12 mouse cellular contexts compared by ENCODE assay signal in genomic region chr4:115280779-115281178, GRCm38 (mm10). TPM values are rescaled to one million over a fixed set of nuclear protein-coding genes. Genes with fewer than 3 reads are reported as not detected.
DNase-seq lines count a peak whose midpoint lies in the region; ATAC-seq and TF ChIP-seq lines count a peak whose summit lies in the region.
"Not testable (repeated sequence)": the region's sequence is repeated elsewhere in the genome, so short reads cannot be mapped to it uniquely, and the experiment has no call there.
"Had no signal": no experiment of that assay in that cellular context is flagged by ENCODE, and none has a peak within 500 bp of the region (broad histone marks: within the 10 kb centered on the region; RNA-seq: fewer than 3 reads in every experiment).

No protein-coding gene starts in this region.

- not testable (repeated sequence) for H3K27ac ChIP-seq in forebrain, embryonic 11.5 days (ENCODE audit: low read depth, low read length); heart, embryonic 14.5 days (replicated peaks in 1 of 2; ENCODE audit: control insufficient read depth in 1 of 2, insufficient read depth in 1 of 2, low read depth in 2 of 2, low read length in 2 of 2); intestine, embryonic 14.5 days (ENCODE audit: low read depth); limb, embryonic 14.5 days (replicated peaks; ENCODE audit: low read depth, low read length); lung, embryonic 16.5 days (ENCODE audit: low read length); neural tube, embryonic 11.5 days (ENCODE audit: low read depth, low read length); stomach, postnatal 0 days (replicated peaks)

- TF ChIP-seq EP300 in stomach, postnatal 0 days (optimal IDR thresholded peaks at IDR 0.05): not testable (repeated sequence)

- TF ChIP-seq CTCF in stomach, postnatal 0 days (IDR thresholded peaks at IDR 0.05; ENCODE audit: low read depth): not testable (repeated sequence)

- not testable (repeated sequence) for H3K4me1 ChIP-seq in forebrain, embryonic 11.5 days (replicated peaks; ENCODE audit: control insufficient read depth, insufficient read depth, low read length); heart, embryonic 14.5 days (ENCODE audit: control insufficient read depth in 2 of 2, insufficient read depth in 2 of 2, low read length in 2 of 2); intestine, embryonic 14.5 days (replicated peaks; ENCODE audit: control insufficient read depth, insufficient read depth, low read length); limb, embryonic 14.5 days (ENCODE audit: control insufficient read depth, insufficient read depth, low read length); lung, embryonic 16.5 days (replicated peaks; ENCODE audit: control insufficient read depth, insufficient read depth, low read length); neural tube, embryonic 11.5 days (ENCODE audit: control insufficient read depth, insufficient read depth, low read length); stomach, postnatal 0 days (replicated peaks; ENCODE audit: control insufficient read depth, insufficient read depth)

- peak; percentile 53; the same call in 1 of the 2 replicates for ATAC-seq in common myeloid progenitor, adult 5-6 weeks (replicated peaks; ENCODE audit: low read depth, poor library complexity, severe bottlenecking)
- 0 out of 2 replicates have a peak, but pooled peaks have one; percentile 47 for ATAC-seq in forebrain, embryonic 11.5 days (replicated peaks; ENCODE audit: low FRiP score)
- not testable (repeated sequence) for ATAC-seq in heart, embryonic 14.5 days (ENCODE audit: insufficient number of reproducible peaks, insufficient read depth, low FRiP score, low read depth); intestine, embryonic 14.5 days (replicated peaks; ENCODE audit: low FRiP score, low TSS enrichment, low read depth); limb, embryonic 14.5 days (ENCODE audit: low FRiP score, low read depth); lung, embryonic 16.5 days (ENCODE audit: low read depth); stomach, postnatal 0 days (ENCODE audit: low FRiP score, low TSS enrichment)
- ATAC-seq in neural tube, embryonic 11.5 days (ENCODE audit: insufficient read depth, low FRiP score, low TSS enrichment): peak; percentile 67; the same call in 1 of the 2 replicates

- DNase-seq in forebrain, embryonic 11.5 days (ENCODE audit: low spot score); intestine, embryonic 14.5 days (ENCODE audit: low spot score); limb, embryonic 14.5 days (ENCODE audit: low spot score); neural tube, embryonic 11.5 days (ENCODE audit: low spot score); stomach, postnatal 0 days (ENCODE audit: low spot score): not testable (repeated sequence)

- 11% methylated on average over 9 of the region's 10 CpGs for WGBS in forebrain, embryonic 11.5 days
- 14% methylated on average over 9 of the region's 10 CpGs for WGBS in heart, embryonic 14.5 days
- 18% methylated on average over 10 of the region's 10 CpGs for WGBS in intestine, embryonic 14.5 days
- WGBS in limb, embryonic 14.5 days: 14% methylated on average over 10 of the region's 10 CpGs
- WGBS in lung, embryonic 16.5 days: 20% methylated on average over 10 of the region's 10 CpGs
- 7% methylated on average over 10 of the region's 10 CpGs for WGBS in neural tube, embryonic 11.5 days
- 15% methylated on average over 10 of the region's 10 CpGs for WGBS in stomach, postnatal 0 days

- peak overlapping the region; percentile 28 for H3K4me3 ChIP-seq in forebrain, embryonic 11.5 days (ENCODE audit: low read depth, low read length)
- H3K4me3 ChIP-seq in heart, embryonic 14.5 days (ENCODE audit: control insufficient read depth in 1 of 2, insufficient read depth in 1 of 2, low read depth in 1 of 2, low read length in 2 of 2): peak overlapping the region; percentile 35 to 41
- peak overlapping the region; percentile 20; the same call in 1 of the 2 replicates for H3K4me3 ChIP-seq in intestine, embryonic 14.5 days (ENCODE audit: low read depth, low read length)
- peak overlapping the region; percentile 29 for H3K4me3 ChIP-seq in limb, embryonic 14.5 days (replicated peaks; ENCODE audit: low read length)
- H3K4me3 ChIP-seq in lung, embryonic 16.5 days (ENCODE audit: low read length): peak overlapping the region; percentile 35
- H3K4me3 ChIP-seq in neural tube, embryonic 11.5 days (ENCODE audit: low read depth, low read length): peak overlapping the region; percentile 22
- H3K4me3 ChIP-seq in stomach, postnatal 0 days (ENCODE audit: low read depth, low read length): not testable (repeated sequence)

- H3K4me2 ChIP-seq in forebrain, embryonic 11.5 days (ENCODE audit: low read depth, low read length, severe bottlenecking): peak overlapping the region; percentile 57
- H3K4me2 ChIP-seq in heart, embryonic 14.5 days (ENCODE audit: low read length): peak overlapping the region; percentile 65
- H3K4me2 ChIP-seq in intestine, embryonic 14.5 days (ENCODE audit: low read length): peak overlapping the region; percentile 49
- peak overlapping the region; percentile 48 for H3K4me2 ChIP-seq in limb, embryonic 14.5 days (replicated peaks; ENCODE audit: low read depth, low read length, severe bottlenecking)
- H3K4me2 ChIP-seq in lung, embryonic 16.5 days (ENCODE audit: low read depth, low read length): peak overlapping the region; percentile 52
- peak overlapping the region; percentile 47 for H3K4me2 ChIP-seq in neural tube, embryonic 11.5 days (ENCODE audit: low read depth)
- peak overlapping the region; percentile 38; the same call in 1 of the 2 replicates for H3K4me2 ChIP-seq in stomach, postnatal 0 days (replicated peaks; ENCODE audit: low read depth)

- not testable (repeated sequence) for H3K27me3 ChIP-seq in forebrain, embryonic 11.5 days (ENCODE audit: control insufficient read depth, insufficient read depth, low read length); heart, embryonic 14.5 days (ENCODE audit: control insufficient read depth, insufficient read depth, low read length); intestine, embryonic 14.5 days (replicated peaks; ENCODE audit: control insufficient read depth, insufficient read depth, low read length); limb, embryonic 14.5 days (ENCODE audit: control insufficient read depth, insufficient read depth, low read length); lung, embryonic 16.5 days (ENCODE audit: control insufficient read depth, insufficient read depth, low read depth, low read length); neural tube, embryonic 11.5 days (ENCODE audit: control insufficient read depth, insufficient read depth, low read length); stomach, postnatal 0 days (ENCODE audit: control insufficient read depth, insufficient read depth, low read length)

- not testable (repeated sequence) for TF ChIP-seq POLR2A in limb, embryonic 14.5 days (IDR thresholded peaks at IDR 0.05; ENCODE audit: borderline replicate concordance, extremely low read depth, insufficient read depth, insufficient read length)

- not testable (repeated sequence) for H3K36me3 ChIP-seq in forebrain, embryonic 11.5 days (ENCODE audit: control insufficient read depth, insufficient read depth, low read length); heart, embryonic 14.5 days (ENCODE audit: control insufficient read depth, insufficient read depth, low read length); intestine, embryonic 14.5 days (ENCODE audit: control insufficient read depth, insufficient read depth, low read length); limb, embryonic 14.5 days (ENCODE audit: control insufficient read depth, insufficient read depth, low read length); lung, embryonic 16.5 days (ENCODE audit: control insufficient read depth, insufficient read depth, low read length); neural tube, embryonic 11.5 days (ENCODE audit: control insufficient read depth, insufficient read depth, low read length); stomach, postnatal 0 days (ENCODE audit: control insufficient read depth, insufficient read depth, low read length)

- peak overlapping the region; percentile 53; the same call in 1 of the 2 replicates for H3K9ac ChIP-seq in forebrain, embryonic 11.5 days (ENCODE audit: low read length)
- not testable (repeated sequence) for H3K9ac ChIP-seq in heart, embryonic 14.5 days (ENCODE audit: low read length); intestine, embryonic 14.5 days (ENCODE audit: low read length); limb, embryonic 14.5 days (ENCODE audit: low read depth, low read length, severe bottlenecking); lung, embryonic 16.5 days (ENCODE audit: low read length); stomach, postnatal 0 days (ENCODE audit: low read length)
- H3K9ac ChIP-seq in neural tube, embryonic 11.5 days (ENCODE audit: low read length): peak overlapping the region; percentile 26; the same call in 1 of the 2 replicates

- not testable (repeated sequence) for H3K9me3 ChIP-seq in forebrain, embryonic 11.5 days (ENCODE audit: control insufficient read depth, low read length); heart, embryonic 14.5 days (ENCODE audit: control insufficient read depth, low read length); intestine, embryonic 14.5 days (ENCODE audit: control insufficient read depth, low read length); limb, embryonic 14.5 days (ENCODE audit: control insufficient read depth, low read length); lung, embryonic 16.5 days (ENCODE audit: control insufficient read depth, low read length); neural tube, embryonic 11.5 days (ENCODE audit: control insufficient read depth, low read length); stomach, postnatal 0 days (ENCODE audit: control insufficient read depth, low read length)

RNA-seq across cellular contexts. Expression of gene Cyp4a12a, which starts 18.1 kb away (rescaled TPM):
- not detected in 2 replicates for total RNA-seq in common myeloid progenitor, adult 5-6 weeks (2017)
- not detected in 2 replicates for polyA plus RNA-seq in forebrain, embryonic 11.5 days (2014; fragmentation: Nextera tagmentation; extraction: Ambion mirVana)
- polyA plus RNA-seq in heart, embryonic 14.5 days (2014; fragmentation: Nextera tagmentation; extraction: Ambion mirVana): not detected in 2 replicates
- not detected in 2 replicates for polyA plus RNA-seq in intestine, embryonic 14.5 days (2014; fragmentation: Nextera tagmentation; extraction: Ambion mirVana)
- polyA plus RNA-seq in limb, embryonic 14.5 days (2012; rRNA removed): not detected in 2 replicates
- polyA plus RNA-seq in limb, embryonic 14.5 days (2014; fragmentation: Nextera tagmentation; extraction: Ambion mirVana): not detected in 2 replicates
- not detected in 2 replicates for polyA plus RNA-seq in lung, embryonic 16.5 days (2015; fragmentation: Nextera tagmentation; extraction: Ambion mirVana)
- not detected in 2 replicates for polyA plus RNA-seq in neural tube, embryonic 11.5 days (2014; fragmentation: Nextera tagmentation; extraction: Ambion mirVana)
- 0.05 TPM in 1 of 2 replicates, not detected in the other for polyA plus RNA-seq in stomach, postnatal 0 days (2015; fragmentation: Nextera tagmentation; extraction: Ambion mirVana)
- total RNA-seq: layer of hippocampus, postnatal 14 days; monocyte, adult 5-6 weeks had no signal
- polyA plus RNA-seq: CD4-positive, CD25-positive, alpha-beta regulatory T cell, adult 4 months had no signal

RNA-seq across cellular contexts. Expression of gene Cyp4a29, which starts 38.9 kb away (rescaled TPM):
- not detected in 2 replicates for total RNA-seq in common myeloid progenitor, adult 5-6 weeks (2017)
- not detected in 2 replicates for polyA plus RNA-seq in forebrain, embryonic 11.5 days (2014; fragmentation: Nextera tagmentation; extraction: Ambion mirVana)
- not detected in 2 replicates for polyA plus RNA-seq in heart, embryonic 14.5 days (2014; fragmentation: Nextera tagmentation; extraction: Ambion mirVana)
- not detected in 2 replicates for polyA plus RNA-seq in intestine, embryonic 14.5 days (2014; fragmentation: Nextera tagmentation; extraction: Ambion mirVana)
- polyA plus RNA-seq in limb, embryonic 14.5 days (2012; rRNA removed): not detected in 2 replicates
- not detected in 2 replicates for polyA plus RNA-seq in limb, embryonic 14.5 days (2014; fragmentation: Nextera tagmentation; extraction: Ambion mirVana)
- not detected in 2 replicates for polyA plus RNA-seq in lung, embryonic 16.5 days (2015; fragmentation: Nextera tagmentation; extraction: Ambion mirVana)
- polyA plus RNA-seq in neural tube, embryonic 11.5 days (2014; fragmentation: Nextera tagmentation; extraction: Ambion mirVana): not detected in 2 replicates
- polyA plus RNA-seq in stomach, postnatal 0 days (2015; fragmentation: Nextera tagmentation; extraction: Ambion mirVana): 0.06 and 0.13 TPM in 2 replicates
- total RNA-seq: adrenal gland, adult 8-10 months; layer of hippocampus, postnatal 14 days; monocyte, adult 5-6 weeks had no signal
- polyA plus RNA-seq: CD4-positive, CD25-positive, alpha-beta regulatory T cell, adult 4 months had no signal
